Mouse (Mus musculus): ENCODE data around the gene Rasl11a.
"Not testable (repeated sequence)": the region's sequence is repeated elsewhere in the genome, so short reads cannot be mapped to it uniquely, and the experiment has no call there.

Gene Rasl11a

GRCm38 (mm10) chr5:146893478-146894182 lies 48.8 kb downstream of the Rasl11a start:
- no peak for DNase-seq (ENCODE audit: low spot score)

DNA sequence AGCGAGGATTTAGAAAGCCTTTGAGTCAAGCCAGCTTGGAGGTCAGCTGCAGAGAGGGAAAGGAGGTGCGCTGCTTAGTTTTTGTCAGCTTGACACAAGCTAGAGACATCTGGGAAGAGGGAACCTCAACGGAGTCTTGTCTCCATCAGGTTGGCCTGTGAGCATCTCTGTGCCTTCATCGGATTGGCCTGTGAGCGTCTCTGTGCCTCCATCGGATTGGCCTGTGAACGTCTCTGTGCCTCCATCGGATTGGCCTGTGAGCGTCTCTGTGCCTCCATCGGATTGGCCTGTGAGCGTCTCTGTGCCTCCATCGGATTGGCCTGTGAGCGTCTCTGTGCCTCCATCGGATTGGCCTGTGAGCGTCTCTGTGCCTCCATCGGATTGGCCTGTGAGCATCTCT lies 50.8 kb downstream of the Rasl11a start:
- DNase-seq (ENCODE audit: low spot score), result not testable (repeated sequence)

DNA sequence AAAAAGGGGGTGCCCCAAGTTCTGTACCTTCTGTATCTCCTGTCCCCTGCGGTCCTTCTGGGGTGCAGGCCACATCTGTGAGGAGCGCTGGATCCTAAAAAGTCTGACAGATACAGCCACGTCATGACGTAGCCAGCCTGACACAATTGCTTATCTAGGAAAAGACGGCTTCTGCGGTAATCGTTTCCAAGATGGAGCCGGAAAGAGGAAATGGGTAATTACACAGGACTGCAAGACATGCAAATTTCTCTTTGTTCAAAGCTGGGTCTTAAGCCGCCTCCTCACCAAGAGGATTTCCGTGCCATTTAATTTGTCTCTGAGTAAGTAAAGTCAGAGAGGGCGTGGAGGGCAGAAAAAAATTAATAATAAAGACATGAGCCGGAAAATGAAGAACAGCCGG lies 52.1 kb downstream of the Rasl11a start:
- DNase-seq (ENCODE audit: low spot score), result no peak
